Mouse (Mus musculus) cerebellum, adult 9-11 months (tissue): ENCODE data around the gene Pcbp3.
"Not testable (repeated sequence)": the region's sequence is repeated elsewhere in the genome, so short reads cannot be mapped to it uniquely, and the experiment has no call there.

ENCODE experiments used
- DNase-seq: peaks from one replicate; pipeline ENCODE4 v3.0.0; 2022

Gene Pcbp3

GRCm38 (mm10) chr10:76961790-76962489, at the start of gene Pcbp3:
Gene Pcbp3, minus strand, starts transcription at chr10:76961887.
- DNase-seq, result peak; percentile 100

- peak; percentile 60 for DNase-seq
Measured at GRCm38 (mm10) chr10:77008698-77009097, 47.0 kb upstream of the Pcbp3 start.

- peak; percentile 92 for DNase-seq
Measured at GRCm38 (mm10) chr10:77008109-77008561, 46.4 kb upstream of the Pcbp3 start.

- DNase-seq, result peak; percentile 50
Measured at GRCm38 (mm10) chr10:77007433-77008108, 45.9 kb upstream of the Pcbp3 start.

- peak; percentile 23 for DNase-seq
Measured at GRCm38 (mm10) chr10:77004936-77005335, 43.2 kb upstream of the Pcbp3 start.

- peak; percentile 72 for DNase-seq
Measured at GRCm38 (mm10) chr10:76997759-76998513, 36.2 kb upstream of the Pcbp3 start.

- DNase-seq, result no peak
Measured at GRCm38 (mm10) chr10:76992456-76992855, 30.8 kb upstream of the Pcbp3 start.

- DNase-seq, result no peak
Measured at GRCm38 (mm10) chr10:76988586-76988985, 26.9 kb upstream of the Pcbp3 start.

- no peak for DNase-seq
Measured at GRCm38 (mm10) chr10:76978042-76978441, 16.4 kb upstream of the Pcbp3 start.

- DNase-seq, result no peak
Measured at GRCm38 (mm10) chr10:76976699-76977098, 15.0 kb upstream of the Pcbp3 start.

- DNase-seq, result no peak
Measured at GRCm38 (mm10) chr10:76973797-76974436, 12.2 kb upstream of the Pcbp3 start.

GRCm38 (mm10) chr10:76972318-76972717, 10.6 kb upstream of the Pcbp3 start:
- not testable (repeated sequence) for DNase-seq

GRCm38 (mm10) chr10:76970974-76971373, 9.3 kb upstream of the Pcbp3 start:
- DNase-seq, result no peak

- DNase-seq, result no peak
Measured at GRCm38 (mm10) chr10:76964436-76964835, 2.7 kb upstream of the Pcbp3 start.

- peak; percentile 51 for DNase-seq
Measured at GRCm38 (mm10) chr10:76963997-76964396, 2.3 kb upstream of the Pcbp3 start.

GRCm38 (mm10) chr10:76961156-76961555, 531 bp downstream of the Pcbp3 start:
- DNase-seq, result no peak

- DNase-seq, result no peak
Measured at GRCm38 (mm10) chr10:76958201-76958600, 3.5 kb downstream of the Pcbp3 start.

- DNase-seq, result no peak
Measured at GRCm38 (mm10) chr10:76956200-76956599, 5.5 kb downstream of the Pcbp3 start.

- no peak for DNase-seq
Measured at GRCm38 (mm10) chr10:76941038-76941437, 20.6 kb downstream of the Pcbp3 start.

- DNase-seq, result peak; percentile 56
Measured at GRCm38 (mm10) chr10:76936827-76937226, 24.9 kb downstream of the Pcbp3 start.

GRCm38 (mm10) chr10:76934805-76935204, 26.9 kb downstream of the Pcbp3 start:
- no peak for DNase-seq

GRCm38 (mm10) chr10:76931794-76932193, 29.9 kb downstream of the Pcbp3 start:
- peak; percentile 58 for DNase-seq

- DNase-seq, result peak; percentile 61
Measured at GRCm38 (mm10) chr10:76931122-76931521, 30.6 kb downstream of the Pcbp3 start.
